Mouse (Mus musculus): ENCODE data around the gene March1.

DNA sequence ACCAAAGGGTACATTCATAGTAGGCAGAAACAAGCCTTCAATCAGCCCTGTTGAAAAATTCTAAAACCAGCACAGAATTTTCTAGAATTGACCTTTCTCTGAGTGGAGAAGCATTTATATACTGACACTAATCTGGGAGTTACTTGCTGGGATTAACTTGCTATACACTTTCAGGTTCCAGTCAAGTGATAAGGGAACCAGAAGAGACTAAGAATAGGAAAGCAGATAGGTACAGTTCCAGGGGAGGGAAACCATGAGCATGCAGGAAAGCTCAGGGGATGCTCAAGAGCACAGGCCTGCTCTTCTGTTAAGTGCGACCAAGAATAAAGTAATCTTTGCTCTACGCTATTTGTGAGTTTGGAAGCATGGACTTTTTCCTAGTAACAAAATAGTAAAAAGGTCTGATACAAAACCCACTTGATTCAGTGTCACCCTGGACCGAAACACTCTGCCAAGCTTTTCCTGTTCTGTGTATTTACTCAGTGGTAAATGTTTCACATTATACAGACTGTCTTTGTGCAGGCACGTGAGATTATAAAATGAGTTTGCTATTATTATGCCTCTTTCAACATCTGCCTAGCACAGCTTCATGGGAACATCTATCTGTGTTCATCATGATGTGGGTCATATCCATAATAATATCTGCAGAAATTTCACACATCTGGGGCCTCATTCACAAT, 766.1 kb downstream of the March1 start:
- TF ChIP-seq CTCF (IDR thresholded peaks at IDR 0.05; ENCODE audit: low read depth) (no peak), EP300 (optimal IDR thresholded peaks at IDR 0.05) (no peak)
